Mouse (Mus musculus): ENCODE data around the gene Rnf138rt1. TPM values are rescaled to one million over a fixed set of nuclear protein-coding genes. Genes with fewer than 3 reads are reported as not detected.

The Rnf138rt1 gene
- polyA plus RNA-seq, 1 experiment from 2014 or later: 3.3 TPM

DNA sequence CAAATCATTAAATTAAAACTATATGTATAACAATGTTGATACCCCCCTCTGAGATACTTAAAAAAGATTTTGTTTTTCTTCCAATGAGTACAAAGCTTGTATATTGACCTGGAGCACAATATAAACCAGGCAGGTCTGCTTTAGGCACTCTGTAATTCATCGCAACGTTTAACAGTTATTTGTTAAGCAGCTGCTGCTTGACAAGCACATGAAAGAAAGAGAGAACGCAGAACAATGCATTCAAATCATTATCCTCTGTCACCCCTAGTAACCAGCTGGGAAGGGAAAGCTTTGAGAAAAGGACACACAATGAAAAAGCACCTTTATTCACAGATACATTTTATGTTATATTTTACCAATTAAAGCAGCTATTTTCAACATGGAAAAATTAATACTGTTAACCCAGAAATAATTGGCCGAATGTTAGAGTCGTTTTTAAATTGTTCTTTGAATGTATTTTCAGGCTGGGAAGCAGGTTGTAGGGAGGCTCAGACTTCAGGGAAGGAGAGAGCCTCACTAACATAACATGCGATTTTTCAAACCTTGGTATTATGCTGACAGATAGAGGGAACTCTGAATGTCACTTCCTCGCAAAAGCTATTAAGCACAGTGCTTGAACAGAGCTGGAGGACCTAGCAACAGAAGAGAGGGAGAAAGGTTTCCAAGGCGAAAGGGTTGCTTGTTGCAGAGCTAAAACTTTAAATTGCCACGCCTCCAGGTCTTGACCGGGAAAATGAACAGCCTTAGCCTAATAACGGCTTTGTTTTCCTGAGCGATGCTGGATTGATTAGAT is 38.1 kb downstream of the Rnf138rt1 start:
- Histone ChIP-seq H3K27ac (replicated peaks; ENCODE audit: low read depth, low read length) (0 out of 2 replicates have a peak overlapping the region, but pooled peaks have one; percentile 20), H3K36me3 (ENCODE audit: control insufficient read depth, insufficient read depth, low read length) (no peaks in the 10 kb centered on the region), H3K9ac (replicated peaks; ENCODE audit: low read length) (no peak overlapping the region), H3K4me1 (ENCODE audit: control insufficient read depth, insufficient read depth, low read length) (no peaks in the 10 kb centered on the region), H3K27me3 (ENCODE audit: control insufficient read depth, insufficient read depth, low read length) (no peaks in the 10 kb centered on the region), H3K4me2 (ENCODE audit: low read length) (peak overlapping the region; percentile 28), H3K9me3 (ENCODE audit: control insufficient read depth, low read length) (no peaks in the 10 kb centered on the region), H3K4me3 (replicated peaks; ENCODE audit: low read depth, low read length) (no peak overlapping the region)
- 30% methylated on average over 12 of the region's 12 CpGs for WGBS
- ATAC-seq (ENCODE audit: low FRiP score, low TSS enrichment) (no peak; the same call in 1 of the 2 replicates), DNase-seq (peak; percentile 33)

DNA sequence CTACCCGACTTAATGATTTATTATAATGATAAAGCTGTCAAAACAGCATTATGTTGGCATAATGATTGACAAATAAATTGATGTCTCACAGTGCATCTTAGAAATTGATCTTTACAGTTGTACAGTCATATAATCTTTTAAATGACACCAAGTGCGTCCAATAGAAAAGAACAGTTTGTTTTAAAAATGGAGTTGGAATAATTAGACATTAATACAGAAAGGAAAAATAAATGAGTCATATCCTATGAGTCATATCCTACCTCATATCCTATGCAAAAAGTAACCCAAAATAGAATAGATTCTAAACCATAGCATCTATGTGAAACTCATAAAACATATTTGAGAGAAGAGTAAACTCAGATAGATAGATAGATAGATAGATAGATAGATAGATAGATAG is 40.5 kb downstream of the Rnf138rt1 start:
- Histone ChIP-seq H3K36me3 (ENCODE audit: control insufficient read depth, insufficient read depth, low read length) (no peaks in the 10 kb centered on the region), H3K4me2 (ENCODE audit: low read length) (no peak overlapping the region), H3K9me3 (ENCODE audit: control insufficient read depth, low read length) (no peaks in the 10 kb centered on the region), H3K27me3 (ENCODE audit: control insufficient read depth, insufficient read depth, low read length) (no peaks in the 10 kb centered on the region), H3K27ac (replicated peaks; ENCODE audit: low read depth, low read length) (no peak overlapping the region), H3K4me1 (ENCODE audit: control insufficient read depth, insufficient read depth, low read length) (no peaks in the 10 kb centered on the region), H3K4me3 (replicated peaks; ENCODE audit: low read depth, low read length) (no peak overlapping the region), H3K9ac (replicated peaks; ENCODE audit: low read length) (no peak overlapping the region)
- DNase-seq (no peak), ATAC-seq (ENCODE audit: low FRiP score, low TSS enrichment) (no peak)
- WGBS: 77% methylated on average over 2 of the region's 2 CpGs

Other genes starting within 250 kb of the Rnf138rt1 start
- gene Grpr, start 211.7 kb downstream of the Rnf138rt1 start, polyA plus RNA-seq (2014; fragmentation: Nextera tagmentation; extraction: Ambion mirVana): 0.26 and 0.39 TPM in 2 replicates
- gene Ap1s2, start 147.7 kb upstream of the Rnf138rt1 start, polyA plus RNA-seq (2014; fragmentation: Nextera tagmentation; extraction: Ambion mirVana): 105 and 107 TPM in 2 replicates
- gene Zrsr2, start 197.3 kb upstream of the Rnf138rt1 start, polyA plus RNA-seq (2014; fragmentation: Nextera tagmentation; extraction: Ambion mirVana): 45.8 and 52.2 TPM in 2 replicates